Mouse (Mus musculus): ENCODE data around the gene Rpl36.

Gene Rpl36

GRCm38 (mm10) chr17:56613236-56613844 is at the start of gene Rpl36:
Gene Rpl36 (plus strand): TSS chr17:56613416.
- DNase-seq (ENCODE audit: low spot score in 2 of 2) = peak; percentile 83 to 92

DNA sequence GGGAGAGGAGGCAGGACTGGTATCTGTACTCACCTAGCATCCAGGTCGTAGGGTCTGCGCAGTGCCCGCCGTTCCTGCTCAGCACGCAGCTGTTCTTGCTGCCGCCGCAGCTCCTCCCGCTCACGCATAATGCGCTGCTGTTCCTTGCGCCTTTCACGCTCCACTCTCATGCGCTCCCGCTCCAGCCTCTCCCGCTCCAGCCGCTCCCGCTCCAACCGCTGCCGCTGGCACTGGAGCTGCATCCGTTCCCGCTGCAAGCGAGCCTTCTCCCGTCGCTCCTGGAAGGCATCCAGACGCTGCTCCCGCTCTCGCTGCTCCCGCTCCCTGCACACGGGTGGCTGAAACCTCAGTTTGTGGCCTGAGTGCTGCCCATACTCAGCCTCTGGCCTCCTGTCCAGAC is 46.9 kb upstream of the Rpl36 start:
- no peak for DNase-seq (ENCODE audit: low spot score in 2 of 2)

- DNase-seq (ENCODE audit: low spot score in 2 of 2) = no peak
These were observed 46.3 kb upstream of the Rpl36 start for GRCm38 (mm10) chr17:56566918-56567317.

GRCm38 (mm10) chr17:56567370-56567769 is 45.8 kb upstream of the Rpl36 start:
- no peak for DNase-seq (ENCODE audit: low spot score in 2 of 2)

DNA sequence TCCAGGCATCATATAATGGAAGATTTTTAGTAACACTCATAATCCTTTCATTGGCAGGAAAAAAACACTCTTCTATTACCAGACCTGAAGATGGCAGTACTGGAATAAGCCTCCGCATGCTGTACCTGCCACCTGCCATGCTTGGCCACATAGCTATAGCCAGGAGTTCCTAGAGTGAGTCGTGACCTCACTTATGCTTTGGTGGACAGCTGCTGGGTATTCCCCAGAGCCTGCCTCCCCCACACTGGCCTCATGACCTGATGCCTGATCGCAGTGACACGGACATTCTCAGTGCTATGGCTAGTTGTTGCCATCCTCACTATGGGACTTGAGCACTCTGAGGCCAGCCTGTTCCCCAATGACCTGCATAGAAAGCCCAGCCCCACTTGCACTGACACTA is 42.9 kb upstream of the Rpl36 start:
- no peak for DNase-seq (ENCODE audit: low spot score in 2 of 2)

GRCm38 (mm10) chr17:56572154-56572553 is 41.1 kb upstream of the Rpl36 start:
- DNase-seq (ENCODE audit: low spot score in 2 of 2) = no peak

GRCm38 (mm10) chr17:56572939-56573338 is 40.3 kb upstream of the Rpl36 start:
- DNase-seq (ENCODE audit: low spot score in 2 of 2) = no peak

- no peak for DNase-seq (ENCODE audit: low spot score in 2 of 2)
These were observed 30.1 kb upstream of the Rpl36 start for GRCm38 (mm10) chr17:56583071-56583470.

- DNase-seq (ENCODE audit: low spot score in 2 of 2) = peak; percentile 40 to 41
These were observed 29.5 kb upstream of the Rpl36 start for GRCm38 (mm10) chr17:56583611-56584256.

- DNase-seq (ENCODE audit: low spot score in 2 of 2) = peak; percentile 98
These were observed 28.7 kb upstream of the Rpl36 start, which contains the start of the genes Safb2 and Safb for GRCm38 (mm10) chr17:56584257-56585130. Gene Safb2 (minus strand): TSS chr17:56584585. Gene Safb (plus strand): TSS chr17:56584825.

- DNase-seq (ENCODE audit: low spot score in 2 of 2) = no peak
These were observed 27.9 kb upstream of the Rpl36 start for GRCm38 (mm10) chr17:56585171-56585821.

GRCm38 (mm10) chr17:56587773-56588172 is 25.4 kb upstream of the Rpl36 start:
- no peak for DNase-seq (ENCODE audit: low spot score in 2 of 2)

DNA sequence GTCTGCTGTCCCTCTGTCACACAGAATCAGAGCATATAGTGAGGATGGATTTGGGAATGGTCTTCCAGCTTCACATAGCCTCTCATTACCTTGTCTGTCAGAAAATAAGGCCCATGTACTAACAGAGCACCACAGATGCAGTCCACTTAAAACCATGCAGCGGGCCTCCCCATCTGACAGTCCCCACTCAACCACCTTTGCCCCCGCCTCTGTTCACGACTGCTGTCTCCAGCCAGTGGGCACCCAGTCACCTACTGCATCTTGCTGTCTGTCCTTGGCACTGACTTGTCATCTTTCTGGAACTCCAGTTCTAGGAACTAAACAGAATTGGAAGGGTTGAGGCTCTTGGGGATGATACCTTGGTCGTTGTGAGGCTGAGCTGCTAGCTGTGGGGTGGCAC is 24.3 kb upstream of the Rpl36 start:
- no peak for DNase-seq (ENCODE audit: low spot score in 2 of 2)

- DNase-seq (ENCODE audit: low spot score in 2 of 2) = no peak
These were observed 20.7 kb upstream of the Rpl36 start for GRCm38 (mm10) chr17:56592553-56592952.

DNA sequence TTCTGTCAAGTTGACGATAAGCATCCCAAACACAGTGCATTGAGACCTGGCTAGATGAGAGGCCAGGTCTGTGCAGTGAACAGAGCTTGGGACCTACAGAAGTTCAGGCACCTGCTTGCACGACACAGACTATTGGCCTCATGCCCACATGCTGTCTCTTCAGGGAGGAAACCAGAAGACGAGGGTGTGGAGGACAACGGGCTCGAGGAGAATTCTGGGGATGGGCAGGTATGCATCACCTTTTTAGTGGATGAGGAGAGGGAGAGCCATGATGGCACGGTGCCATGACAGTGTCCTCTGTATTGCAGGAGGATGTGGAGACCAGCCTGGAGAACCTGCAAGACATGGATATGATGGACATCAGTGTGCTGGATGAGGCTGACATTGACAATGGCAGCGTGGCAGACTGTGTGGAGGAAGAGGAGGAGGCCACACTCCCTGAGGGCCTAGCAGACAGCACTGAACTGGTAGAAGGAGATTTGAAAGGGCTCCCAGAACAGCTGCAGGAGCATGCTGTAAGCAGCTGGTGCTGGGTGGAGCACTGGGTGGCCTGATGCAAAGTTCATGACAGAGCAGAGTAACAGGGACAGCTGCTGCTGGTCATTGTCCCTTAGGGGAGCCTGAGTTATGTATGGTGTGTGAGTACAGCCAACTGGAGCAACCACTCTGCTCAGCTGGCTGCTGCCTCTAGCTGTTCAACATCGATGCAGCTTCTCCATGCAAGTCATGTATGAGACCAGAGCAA is 19.5 kb upstream of the Rpl36 start:
- DNase-seq (ENCODE audit: low spot score in 2 of 2) = no peak

DNA sequence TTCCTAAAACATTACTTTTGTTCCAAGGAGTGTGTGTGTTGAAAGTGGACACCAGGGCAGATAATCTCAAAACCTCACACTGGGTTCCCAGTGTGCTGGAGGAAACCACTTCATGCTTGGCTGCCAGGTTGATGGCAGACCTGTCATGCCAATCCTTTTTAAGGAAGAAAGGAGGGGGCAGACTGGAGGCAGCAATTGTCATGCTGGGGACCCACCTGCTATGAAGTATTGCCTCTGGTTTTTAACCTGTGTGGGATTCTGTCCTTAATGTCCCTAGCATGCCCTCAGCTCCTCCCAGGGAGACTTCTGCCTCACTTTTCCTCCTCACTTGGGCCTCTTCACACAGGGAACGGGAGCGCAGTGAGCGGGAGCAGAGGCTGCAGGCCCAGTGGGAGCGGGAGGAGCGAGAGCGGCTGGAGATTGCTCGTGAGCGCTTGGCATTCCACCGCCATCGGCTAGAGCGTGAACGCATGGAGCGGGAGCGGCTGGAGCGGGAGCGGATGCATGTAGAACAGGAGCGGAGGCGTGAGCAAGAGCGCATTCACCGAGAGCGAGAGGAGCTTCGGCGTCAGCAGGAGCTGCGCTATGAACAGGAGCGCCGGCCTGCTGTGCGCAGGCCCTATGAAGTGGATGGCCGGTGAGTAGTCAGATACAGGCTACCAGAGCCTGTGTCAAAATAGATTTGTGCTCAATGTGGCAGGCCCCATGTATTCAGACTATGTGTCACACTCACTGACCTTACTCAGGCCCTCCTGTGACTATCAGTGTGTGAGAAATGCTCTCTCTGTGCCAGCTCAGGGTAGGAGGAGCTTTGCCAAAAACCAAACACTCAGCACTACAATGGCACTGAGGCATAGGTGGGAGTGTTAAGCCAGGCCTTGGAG is 9.8 kb upstream of the Rpl36 start:
- no peak for DNase-seq (ENCODE audit: low spot score in 2 of 2)

- DNase-seq (ENCODE audit: low spot score in 2 of 2) = no peak
These were observed 9.2 kb upstream of the Rpl36 start for GRCm38 (mm10) chr17:56604070-56604380.

GRCm38 (mm10) chr17:56604422-56604821 is 8.8 kb upstream of the Rpl36 start:
- no peak for DNase-seq (ENCODE audit: low spot score in 2 of 2)

- no peak for DNase-seq (ENCODE audit: low spot score in 2 of 2)
These were observed 7.8 kb upstream of the Rpl36 start for GRCm38 (mm10) chr17:56605431-56605830.

- DNase-seq (ENCODE audit: low spot score in 2 of 2) = no peak
These were observed 5.6 kb upstream of the Rpl36 start for GRCm38 (mm10) chr17:56607521-56608062.
